Mouse (Mus musculus) layer of hippocampus, adult 2 months (tissue): ENCODE results near the gene Casq1. TPM values are rescaled to one million over a fixed set of nuclear protein-coding genes. Genes with fewer than 3 reads are reported as not detected.

ENCODE experiments used
- DNase-seq, 2 experiments: peaks; one replicate each; pipeline ENCODE4 v3.0.0; 2022; ENCODE audit warnings: low spot score in 2 of 2
- H3K27ac ChIP-seq: fragments of 200-600 bp; 2 replicates; pipeline ENCODE4 v1.8.1; 2022
- H3K4me3 ChIP-seq: fragments of 200-600 bp; 2 replicates; pipeline ENCODE4 v1.8.1; 2022; ENCODE audit warnings: mild to moderate bottlenecking
- CTCF ChIP-seq: fragments of 200-600 bp; conservative IDR thresholded peaks from 2 replicates; pipeline ENCODE4 v1.8.1; 2022; ENCODE audit warnings: antibody characterized with exemption, mild to moderate bottlenecking, moderate library complexity
- total RNA-seq, 2 experiments: library from RNA; stranded (reverse); gene quantifications; 2 replicates each; pipeline ENCODE4 v1.2.3; 2021

The Casq1 gene
- total RNA-seq, 2 experiments from 2014 or later: 0.37 to 0.51 TPM

GRCm38 (mm10) chr1:172160508-172160907 is 59.2 kb downstream of the Casq1 start:
- no peak overlapping the region for H3K4me3 ChIP-seq
- no peak for DNase-seq
- TF ChIP-seq CTCF: no peak
- H3K27ac ChIP-seq: peak overlapping the region; percentile 5

GRCm38 (mm10) chr1:172159970-172160369 is 59.7 kb downstream of the Casq1 start:
- no peak for DNase-seq
- TF ChIP-seq CTCF: no peak
- H3K4me3 ChIP-seq: no peak overlapping the region
- H3K27ac ChIP-seq: no peak overlapping the region

Other genes starting within 250 kb of the Casq1 start
- 10 to 100 TPM; 15.0 to 18.2 TPM for gene Vangl2, start 191.4 kb downstream of the Casq1 start, total RNA-seq
- gene Nhlh1, start 162.3 kb downstream of the Casq1 start, total RNA-seq: 1 to 10 TPM in 1 of 2 experiments, under 1 TPM in 1; 0.79 to 1.2 TPM
- 100 to 1,000 TPM; 146 to 147 TPM for gene Copa, start 137.3 kb downstream of the Casq1 start, total RNA-seq
- 10 to 100 TPM; 58.1 to 63.3 TPM for gene Ncstn, start 137.1 kb downstream of the Casq1 start, total RNA-seq
- gene Pex19, start 93.1 kb downstream of the Casq1 start, total RNA-seq: 10 to 100 TPM; 84.9 to 88.3 TPM
- 100 to 1,000 TPM; 114 to 116 TPM for gene Dcaf8, start 71.8 kb downstream of the Casq1 start, total RNA-seq
- 100 to 1,000 TPM; 421 to 428 TPM for gene Pea15a, start 13.1 kb downstream of the Casq1 start, total RNA-seq
- not detected for gene Atp1a4, start 38.5 kb upstream of the Casq1 start, total RNA-seq
- gene Igsf8, start 41.8 kb upstream of the Casq1 start, total RNA-seq: 100 to 1,000 TPM; 255 to 257 TPM
- 100 to 1,000 TPM; 585 to 600 TPM for gene Atp1a2, start 78.2 kb upstream of the Casq1 start, total RNA-seq
- 10 to 100 TPM; 67.2 to 69.2 TPM for gene Kcnj9, start 109.5 kb upstream of the Casq1 start, total RNA-seq
- 10 to 100 TPM; 83.2 to 91.6 TPM for gene Kcnj10, start 121.3 kb upstream of the Casq1 start, total RNA-seq
- 1 to 10 TPM; 8.3 to 9.2 TPM for gene Pigm, start 156.7 kb upstream of the Casq1 start, total RNA-seq